In the genomic region with DNA sequence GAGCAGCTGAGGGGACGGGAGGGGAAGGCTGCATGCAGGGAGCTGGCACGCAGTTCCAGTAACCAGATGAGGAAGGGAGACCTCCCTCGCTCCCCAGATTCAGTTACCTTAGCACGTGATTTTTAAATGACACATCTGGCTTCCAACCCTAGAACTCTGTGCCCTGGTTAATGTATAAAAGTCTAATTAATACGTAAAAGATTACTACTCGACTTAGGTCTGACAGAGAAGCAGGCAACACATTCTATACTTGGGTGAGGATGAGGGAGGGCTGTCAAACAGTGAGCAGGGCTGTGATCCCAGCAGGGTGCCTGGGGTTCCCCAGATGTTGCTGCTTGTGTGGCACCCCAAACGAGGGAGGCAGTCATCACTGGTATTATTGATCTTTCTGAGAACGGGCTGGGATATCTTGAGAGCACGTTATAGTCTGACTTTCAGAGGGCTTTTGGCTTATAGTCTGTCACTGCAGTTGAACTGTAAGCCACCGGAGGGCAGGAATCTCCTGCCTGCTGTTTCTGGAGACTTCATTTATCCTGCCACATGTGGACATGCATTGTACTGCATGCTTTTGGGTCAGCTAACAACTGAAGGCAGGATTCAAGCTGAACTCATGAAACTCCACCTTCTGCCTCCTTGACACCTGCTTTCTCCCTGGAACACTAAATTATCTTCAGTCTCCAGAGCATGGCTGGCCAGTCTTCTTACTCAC, we compare ENCODE assay signal across 8 mouse cellular contexts.
DNase-seq lines count a peak whose midpoint lies in the region; TF ChIP-seq lines count a peak whose summit lies in the region.

No protein-coding gene starts in this region.

- peak overlapping the region; percentile 12 for H3K27ac ChIP-seq in gastrocnemius, adult 2 months

- peak; percentile 27 for DNase-seq in gastrocnemius, adult 2 months
- DNase-seq in gastrocnemius, adult 18-20 months (ENCODE audit: low spot score): no peak
- peak; percentile 3 for DNase-seq in ovary, postnatal 14 days (ENCODE audit: low spot score)
- no peak for DNase-seq in ovary, postnatal 36 days (ENCODE audit: low spot score)
- peak; percentile 69 for DNase-seq in embryo, embryonic 10.5 days (ENCODE audit: low spot score)
- DNase-seq in kidney, postnatal 4 days: peak; percentile 74 to 81
- DNase-seq in spleen, postnatal 36 days (ENCODE audit: low spot score in 2 of 2): no peak
- DNase-seq in frontal cortex, adult 2 months (ENCODE audit: extremely low spot score in 1 of 2, low spot score in 1 of 2): no peak

- no peak overlapping the region for H3K4me3 ChIP-seq in gastrocnemius, adult 2 months

- TF ChIP-seq CTCF in gastrocnemius, adult 2 months (IDR thresholded peaks at IDR 0.05): peak; percentile 76

- intact Hi-C loops in gastrocnemius, adult 2 months (cut with DNase I): loop anchor here (5.0 kb wide), 1 partner anchor 40 kb away; no protein-coding TSS in a partner anchor

Comparison
In these comparisons a context has a peak if more than half of its experiments do, and no peak if none do; other contexts are left out.
1. DNase-seq: peak in gastrocnemius, adult 2 months (single experiment), ovary, postnatal 14 days (single experiment), embryo, embryonic 10.5 days (single experiment) and kidney, postnatal 4 days (2 of 2); none in gastrocnemius, adult 18-20 months (single experiment), ovary, postnatal 36 days (single experiment), spleen, postnatal 36 days (0 of 2) and frontal cortex, adult 2 months (0 of 2).